Mouse (Mus musculus) forebrain, embryonic 10.5 days (tissue): ENCODE results near the gene Spag6l. TPM values are rescaled to one million over a fixed set of nuclear protein-coding genes. Genes with fewer than 3 reads are reported as not detected.
"Not testable (repeated sequence)": the region's sequence is repeated elsewhere in the genome, so short reads cannot be mapped to it uniquely, and the experiment has no call there.

Source experiments
- DNase-seq: peaks from one replicate; pipeline ENCODE4 v3.0.0-alpha.2; 2017; ENCODE audit warnings: low spot score; ENCODE audit errors: extremely low spot score
- H3K27ac ChIP-seq: fragments of 300-500 bp; sonication (generic); 2 replicates; pipeline ENCODE4 v1.5.1; 2016; ENCODE audit warnings: mild to moderate bottlenecking
- H3K27me3 ChIP-seq: fragments of 300-500 bp; sonication (generic); 2 replicates; pipeline ENCODE4 v1.6.1; 2016; ENCODE audit warnings: mild to moderate bottlenecking; ENCODE audit not compliant: poor library complexity, severe bottlenecking
- H3K36me3 ChIP-seq: fragments of 300-500 bp; sonication (generic); replicated peaks from 2 replicates; pipeline ENCODE4 v1.6.1; 2016; ENCODE audit warnings: mild to moderate bottlenecking, moderate library complexity
- H3K4me1 ChIP-seq: fragments of 300-500 bp; sonication (generic); 2 replicates; pipeline ENCODE4 v1.6.1; 2016
- H3K4me3 ChIP-seq: fragments of 300-500 bp; sonication (generic); 2 replicates; pipeline ENCODE4 v1.5.1; 2016; ENCODE audit warnings: mild to moderate bottlenecking, moderate library complexity
- H3K9me3 ChIP-seq: fragments of 300-500 bp; sonication (generic); 2 replicates; pipeline ENCODE4 v1.6.1; 2016; ENCODE audit warnings: mild to moderate bottlenecking, moderate library complexity
- WGBS: fragments of 180-500 bp; shearing (Covaris S2); methylation state at CpG from one replicate; pipeline ENCODE4 v1.1.7; 2016; 5-methylcytosine and 5-hydroxymethylcytosine counted together
- polyA plus RNA-seq: library from polyadenylated mRNA; unstranded; fragments of >200 nt; fragmentation: Nextera tagmentation; extraction: Ambion mirVana; gene quantifications from 2 replicates; pipeline ENCODE4 v1.2.1, GENCODE M21; 2016

Gene Spag6l
- 0.71 and 1.5 TPM in 2 replicates for polyA plus RNA-seq

GRCm38 (mm10) chr16:16828757-16829615 is at the start of gene Spag6l:
Spag6l (minus strand) TSS chr16:16829456.
- peaks cover 9% of the 10 kb centered on the region for H3K4me1 ChIP-seq
- WGBS = 6% methylated on average over 33 of the region's 33 CpGs

GRCm38 (mm10) chr16:16879025-16879424 is 49.8 kb upstream of the Spag6l start:
- Histone ChIP-seq H3K27me3 (no peaks in the 10 kb centered on the region), H3K36me3 (peaks cover 94% of the 10 kb centered on the region), H3K4me3 (no peak overlapping the region), H3K4me1 (no peaks in the 10 kb centered on the region), H3K27ac (no peak overlapping the region), H3K9me3 (peaks cover 10% of the 10 kb centered on the region; the same call in 1 of the 2 replicates)
- no peak for DNase-seq
- WGBS = 91% methylated on average over 5 of the region's 5 CpGs

More at GRCm38 (mm10) chr16:16828757-16829615, at the start of gene Spag6l:
- Histone ChIP-seq H3K9me3 (no peaks in the 10 kb centered on the region), H3K4me3 (peak within 1 kb of the TSS; percentile 63), H3K27ac (peak within 1 kb of the TSS; percentile 66), H3K27me3 (no peaks in the 10 kb centered on the region), H3K36me3 (no peaks in the 10 kb centered on the region)
- DNase-seq = peak; percentile 73

- WGBS = under 1% methylated on average over 49 of the region's 49 CpGs
- Histone ChIP-seq H3K27ac (peak within 1 kb of the TSS; percentile 93), H3K4me1 (peaks cover 16% of the 10 kb centered on the region), H3K27me3 (no peaks in the 10 kb centered on the region), H3K36me3 (peaks cover 13% of the 10 kb centered on the region), H3K9me3 (peaks cover 2% of the 10 kb centered on the region; the same call in 1 of the 2 replicates), H3K4me3 (peak within 1 kb of the TSS; percentile 72)
- peak; percentile 93 for DNase-seq
These were observed 41.5 kb upstream of the Spag6l start, which contains the start of the genes Top3b and Vpreb1 for GRCm38 (mm10) chr16:16870617-16871331. Top3b (plus strand) TSS chr16:16870736. Vpreb1 (minus strand) TSS chr16:16870843.

GRCm38 (mm10) chr16:16870241-16870616 is 41.0 kb upstream of the Spag6l start:
- peaks cover 8% of the 10 kb centered on the region for H3K36me3 ChIP-seq
- H3K27me3 ChIP-seq = no peaks in the 10 kb centered on the region
- peaks cover 16% of the 10 kb centered on the region for H3K4me1 ChIP-seq
- peak overlapping the region; percentile 93 for H3K27ac ChIP-seq
- H3K9me3 ChIP-seq = no peaks in the 10 kb centered on the region
- no peak for DNase-seq
- H3K4me3 ChIP-seq = peak overlapping the region; percentile 72
- 39% methylated on average over 7 of the region's 7 CpGs for WGBS

- H3K27ac ChIP-seq = no peak overlapping the region
These were observed 36.7 kb upstream of the Spag6l start for GRCm38 (mm10) chr16:16865696-16866561.

GRCm38 (mm10) chr16:16865217-16865616 is 36.0 kb upstream of the Spag6l start:
- peaks cover 2% of the 10 kb centered on the region; the same call in 1 of the 2 replicates for H3K4me1 ChIP-seq
- H3K27me3 ChIP-seq = no peaks in the 10 kb centered on the region
- H3K36me3 ChIP-seq = no peaks in the 10 kb centered on the region
- no peak overlapping the region for H3K4me3 ChIP-seq
- DNase-seq = no peak
- no peak overlapping the region for H3K27ac ChIP-seq
- H3K9me3 ChIP-seq = no peaks in the 10 kb centered on the region

More at GRCm38 (mm10) chr16:16865696-16866561, 36.7 kb upstream of the Spag6l start:
- Histone ChIP-seq H3K4me1 (peaks cover 3% of the 10 kb centered on the region; the same call in 1 of the 2 replicates), H3K4me3 (no peak overlapping the region), H3K36me3 (no peaks in the 10 kb centered on the region), H3K27me3 (no peaks in the 10 kb centered on the region), H3K9me3 (no peaks in the 10 kb centered on the region)
- WGBS = 65% methylated on average over 4 of the region's 5 CpGs
- no peak for DNase-seq

- no peak for DNase-seq
- Histone ChIP-seq H3K27me3 (no peaks in the 10 kb centered on the region), H3K4me3 (no peak within 1 kb of the TSS), H3K27ac (no peak within 1 kb of the TSS), H3K4me1 (no peaks in the 10 kb centered on the region), H3K9me3 (no peaks in the 10 kb centered on the region), H3K36me3 (no peaks in the 10 kb centered on the region)
- 81% methylated on average over 2 of the region's 2 CpGs for WGBS
These were observed 34.7 kb upstream of the Spag6l start, which contains the start of gene Igll1 for GRCm38 (mm10) chr16:16863978-16864377. Igll1 (minus strand) TSS chr16:16863985.

GRCm38 (mm10) chr16:16862288-16862687 is 33.0 kb upstream of the Spag6l start:
- H3K27me3 ChIP-seq = no peaks in the 10 kb centered on the region
- WGBS = 77% methylated on average over 3 of the region's 3 CpGs
- no peak for DNase-seq
- H3K4me3 ChIP-seq = no peak overlapping the region
- no peaks in the 10 kb centered on the region for H3K36me3 ChIP-seq
- no peak overlapping the region for H3K27ac ChIP-seq
- no peaks in the 10 kb centered on the region for H3K9me3 ChIP-seq
- H3K4me1 ChIP-seq = no peaks in the 10 kb centered on the region

GRCm38 (mm10) chr16:16856731-16857476 is 27.6 kb upstream of the Spag6l start:
- no peak overlapping the region for H3K4me3 ChIP-seq
- H3K27ac ChIP-seq = no peak overlapping the region
- DNase-seq = no peak
- 80% methylated on average over 13 of the region's 13 CpGs for WGBS
- no peaks in the 10 kb centered on the region for H3K27me3 ChIP-seq
- H3K36me3 ChIP-seq = no peaks in the 10 kb centered on the region
- no peaks in the 10 kb centered on the region for H3K4me1 ChIP-seq
- no peaks in the 10 kb centered on the region for H3K9me3 ChIP-seq

GRCm38 (mm10) chr16:16856054-16856453 is 26.8 kb upstream of the Spag6l start:
- H3K4me1 ChIP-seq, H3K4me3 ChIP-seq, H3K27ac ChIP-seq, H3K9me3 ChIP-seq, H3K27me3 ChIP-seq, H3K36me3 ChIP-seq, DNase-seq: not testable (repeated sequence)
- 85% methylated on average over 9 of the region's 9 CpGs for WGBS

- Histone ChIP-seq H3K27ac (no peak overlapping the region), H3K9me3 (0 out of 2 replicates have a peak, but pooled peaks cover 8% of the 10 kb centered on the region), H3K4me1 (no peaks in the 10 kb centered on the region), H3K27me3 (no peaks in the 10 kb centered on the region), H3K36me3 (no peaks in the 10 kb centered on the region), H3K4me3 (no peak overlapping the region)
- WGBS = 95% methylated on average over 1 of the region's 1 CpGs
- DNase-seq = no peak
These were observed 26.3 kb upstream of the Spag6l start for GRCm38 (mm10) chr16:16855541-16855940.
